8 mouse cellular contexts compared by ENCODE assay signal in the genomic region with DNA sequence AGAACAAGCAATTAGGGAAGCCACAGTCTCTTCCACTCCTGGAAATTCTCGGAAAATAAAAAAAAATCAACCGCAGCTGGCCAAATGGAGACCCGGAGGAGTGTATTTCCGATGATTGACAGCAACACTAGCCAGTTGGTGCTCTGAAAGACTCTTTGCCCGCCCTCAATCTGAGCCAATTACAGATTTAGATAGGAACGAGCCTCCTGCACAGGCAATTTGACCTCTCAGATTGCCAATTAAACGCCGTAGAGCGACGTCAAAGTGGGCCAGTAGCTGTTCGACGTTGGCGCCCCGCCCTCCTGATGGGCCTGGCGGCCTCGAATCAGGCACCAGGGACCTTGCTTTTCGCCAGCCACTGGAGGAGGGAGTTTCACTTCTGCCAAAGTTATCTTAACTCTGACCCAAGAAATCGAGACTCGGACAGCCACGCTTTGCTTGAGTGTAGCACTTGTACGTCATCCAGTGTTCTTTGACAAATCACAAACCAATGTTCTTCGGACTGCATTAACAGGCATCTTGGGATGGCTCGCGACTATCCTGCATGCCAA. TPM values are rescaled to one million over a fixed set of nuclear protein-coding genes. Genes with fewer than 3 reads are reported as not detected.
DNase-seq lines count a peak whose midpoint lies in the region; ATAC-seq and TF ChIP-seq lines count a peak whose summit lies in the region.

Gene Ppm1k (minus strand): TSS at position 83 of the 551 bp plus-strand sequence.

- peaks cover 5% of the 10 kb centered on the region; the same call in 1 of the 2 replicates for H3K4me1 ChIP-seq in hindbrain, postnatal 0 days (ENCODE audit: insufficient read depth, low read length)

- H3K9ac ChIP-seq in hindbrain, postnatal 0 days (replicated peaks; ENCODE audit: low read length) = peak within 1 kb of the TSS; percentile 62

- peak within 1 kb of the TSS; percentile 88 for H3K4me3 ChIP-seq in gastrocnemius, adult 2 months
- peak within 1 kb of the TSS; percentile 57 for H3K4me3 ChIP-seq in hindbrain, postnatal 0 days (ENCODE audit: low read length)
- H3K4me3 ChIP-seq in left cerebral cortex, adult 2 months = peak within 1 kb of the TSS; percentile 86

- DNase-seq in ZHBTc4 (ENCODE audit: low read depth, low spot score) = peak; percentile 97
- DNase-seq in gastrocnemius, adult 2 months = peak; percentile 99
- peak; percentile 99 for DNase-seq in hindbrain, postnatal 0 days (ENCODE audit: low spot score)
- DNase-seq in left cerebral cortex, adult 2 months (ENCODE audit: extremely low spot score in 1 of 2, low spot score in 2 of 2) = peak; percentile 96 to 98
- DNase-seq in right cerebral cortex, adult 2 months (ENCODE audit: low spot score in 2 of 2) = peak; percentile 99 to 100
- DNase-seq in urinary bladder, postnatal 14 days (ENCODE audit: low spot score) = peak; percentile 99

- peak; percentile 88 for ATAC-seq in common myeloid progenitor, adult 5-6 weeks (replicated peaks; ENCODE audit: low read depth, poor library complexity, severe bottlenecking)
- peak; percentile 99 for ATAC-seq in hindbrain, postnatal 0 days
- peak; percentile 91 for ATAC-seq in megakaryocyte, adult 5-6 weeks (ENCODE audit: poor library complexity, severe bottlenecking)

- no peak for TF ChIP-seq CTCF in gastrocnemius, adult 2 months (IDR thresholded peaks at IDR 0.05)
- TF ChIP-seq CTCF in hindbrain, postnatal 0 days (IDR thresholded peaks at IDR 0.05; ENCODE audit: low read depth) = no peak
- no peak; the same call in 1 of the 2 replicates for TF ChIP-seq CTCF in left cerebral cortex, adult 2 months (IDR thresholded peaks at IDR 0.05)

- peak within 1 kb of the TSS; percentile 87 for H3K27ac ChIP-seq in gastrocnemius, adult 2 months
- peak within 1 kb of the TSS; percentile 83 for H3K27ac ChIP-seq in hindbrain, postnatal 0 days
- H3K27ac ChIP-seq in left cerebral cortex, adult 2 months = peak within 1 kb of the TSS; percentile 83

- no peaks in the 10 kb centered on the region for H3K36me3 ChIP-seq in hindbrain, postnatal 0 days (ENCODE audit: insufficient read depth, low read length)

- intact Hi-C loops in gastrocnemius, adult 2 months (cut with DNase I) = loop anchor here (10.0 kb wide), 1 partner anchor 159 kb away; the partner anchor contains the start of gene Pyurf
- intact Hi-C loops in left cerebral cortex, adult 2 months (cut with DNase I) = loop anchor here (2.0 to 10.0 kb wide), 6 partner anchors 23 to 738 kb away; partner anchors contain the start of genes Herc6, Kbtbd2, Lancl2 and Vmn1r4

- no peaks in the 10 kb centered on the region for H3K27me3 ChIP-seq in hindbrain, postnatal 0 days (ENCODE audit: insufficient read depth, low read length)

- H3K4me2 ChIP-seq in hindbrain, postnatal 0 days (ENCODE audit: low read depth, low read length) = peak within 1 kb of the TSS; percentile 81

- whole genome bisulfite sequencing in hindbrain, postnatal 0 days = under 1% methylated on average over 24 of the region's 24 CpGs

- H3K9me3 ChIP-seq in hindbrain, postnatal 0 days (ENCODE audit: low read length) = no peaks in the 10 kb centered on the region

RNA-seq across cellular contexts. Expression of gene Ppm1k, which starts in this region (rescaled TPM):
- 25.0 and 32.1 TPM in 2 replicates for total RNA-seq in common myeloid progenitor, adult 5-6 weeks (2017)
- 10 to 100 TPM; 10.9 to 21.9 TPM for total RNA-seq in gastrocnemius, adult 2 months (2021)
- 11.3 and 12.4 TPM in 2 replicates for total RNA-seq in hindbrain, postnatal 0 days (2014; rRNA removed)
- polyA plus RNA-seq in hindbrain, postnatal 0 days (2015; fragmentation: Nextera tagmentation; extraction: Ambion mirVana) = 8.2 and 9.4 TPM in 2 replicates
- total RNA-seq in left cerebral cortex, adult 2 months (2021) = 10 to 100 TPM; 77.1 to 78.1 TPM
- total RNA-seq in megakaryocyte, adult 5-6 weeks (2015) = 6.7 and 8.1 TPM in 2 replicates
- total RNA-seq in megakaryocyte, adult 5-6 weeks (2017) = 10.5 and 11.2 TPM in 2 replicates

Comparison
In these comparisons a context has a peak if more than half of its experiments do, and no peak if none do; other contexts are left out.
1. Peak in every context shown above with its lines: DNase-seq, ATAC-seq, H3K4me3 ChIP-seq and H3K27ac ChIP-seq.